Mouse (Mus musculus): ENCODE data around the gene Sema7a. TPM values are rescaled to one million over a fixed set of nuclear protein-coding genes. Genes with fewer than 3 reads are reported as not detected.

The Sema7a gene
- total and polyA plus RNA-seq, 3 experiments: 0.03 TPM; not detected in 2

DNA sequence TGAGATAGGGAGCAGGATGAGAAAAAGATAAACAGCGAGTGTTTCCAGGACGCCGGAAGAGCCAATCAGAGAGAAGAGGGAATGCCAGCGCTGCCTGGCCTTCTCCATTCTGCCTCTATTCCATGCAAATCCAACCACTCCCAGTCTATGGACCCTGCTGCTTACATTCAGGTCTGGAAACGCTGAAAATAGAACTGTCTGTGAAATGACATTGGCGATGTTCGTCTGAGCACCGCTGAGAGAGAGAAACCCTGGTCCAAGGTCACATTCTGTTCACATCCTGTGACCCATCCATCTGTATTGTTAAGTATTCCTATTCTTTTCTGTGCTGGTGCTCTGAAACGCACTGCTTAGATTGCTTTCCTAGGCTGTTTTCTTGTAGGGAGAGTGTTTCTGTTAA, 38.7 kb upstream of the Sema7a start:
- Histone ChIP-seq H3K27me3 (ENCODE audit: control insufficient read depth in 1 of 2, insufficient read depth in 2 of 2, low read length in 2 of 2) (peaks cover 2 to 21% of the 10 kb centered on the region in 2 experiments; a peak in 3 of 4 replicates), H3K79me2 (ENCODE audit: control insufficient read depth, insufficient read depth, low read length, poor library complexity) (no peaks in the 10 kb centered on the region), H3K27ac (ENCODE audit: control insufficient read depth, low read depth, low read length) (no peak overlapping the region), H3K36me3 (ENCODE audit: control insufficient read depth in 1 of 2, insufficient read depth in 2 of 2, low read length in 2 of 2) (no peaks in the 10 kb centered on the region), H3K4me3 (ENCODE audit: control insufficient read depth in 1 of 2, insufficient read depth in 1 of 2, low read depth in 2 of 2, low read length in 2 of 2) (no peak overlapping the region), H3K9me3 (replicated peaks; ENCODE audit: insufficient read depth, low read length) (no peaks in the 10 kb centered on the region), H3K9ac (ENCODE audit: control insufficient read depth, low read depth, low read length, poor library complexity, severe bottlenecking) (no peak overlapping the region), H3K4me1 (ENCODE audit: control insufficient read depth in 1 of 2, insufficient read depth in 2 of 2, low read length in 2 of 2) (peaks cover 0 to 1% of the 10 kb centered on the region in 2 experiments; a peak in 1 of 4 replicates)
- TF ChIP-seq ELF1 (IDR thresholded peaks at IDR 0.05; ENCODE audit: low read depth, low read length) (no peak), HCFC1 (IDR thresholded peaks at IDR 0.05; ENCODE audit: low read depth, low read length) (no peak), GABPA (IDR thresholded peaks at IDR 0.05; ENCODE audit: low read depth, low read length) (no peak), TCF12 (IDR thresholded peaks at IDR 0.05; ENCODE audit: low read depth, low read length) (no peak), BHLHE40 (IDR thresholded peaks at IDR 0.05; ENCODE audit: borderline replicate concordance, low read depth, low read length) (no peak), POLR2AphosphoS2 (IDR thresholded peaks at IDR 0.05; ENCODE audit: low read length) (no peak), E2F4 (IDR thresholded peaks at IDR 0.05; ENCODE audit: borderline replicate concordance, low read depth, low read length) (no peak), RCOR1 (IDR thresholded peaks at IDR 0.05; ENCODE audit: low read depth, low read length) (no peak), MYC (IDR thresholded peaks at IDR 0.05; ENCODE audit: low read depth, low read length) (no peak), MEF2A (IDR thresholded peaks at IDR 0.05; ENCODE audit: extremely low read depth, insufficient replicate concordance, low read depth, low read length, poor library complexity, severe bottlenecking) (no peak), KAT2A (conservative IDR thresholded peaks at IDR 0.05; ENCODE audit: low read depth, low read length) (no peak), MYB (IDR thresholded peaks at IDR 0.05; ENCODE audit: low read depth, low read length) (no peak), USF2 (IDR thresholded peaks at IDR 0.05; ENCODE audit: borderline replicate concordance in 1 of 2, insufficient read depth in 1 of 2, low read depth in 1 of 2, low read length in 2 of 2) (no peak), EP300 (IDR thresholded peaks at IDR 0.05; ENCODE audit: low read depth in 1 of 2, low read length in 2 of 2) (no peak), ZC3H11A (IDR thresholded peaks at IDR 0.05; ENCODE audit: low read depth, low read length) (no peak), POLR2AphosphoS5 (IDR thresholded peaks at IDR 0.05; ENCODE audit: borderline replicate concordance, low read depth, low read length) (no peak), TBP (IDR thresholded peaks at IDR 0.05; ENCODE audit: low read depth, low read length) (no peak)
- DNase-seq (ENCODE audit: low read depth, low spot score): no peak

DNA sequence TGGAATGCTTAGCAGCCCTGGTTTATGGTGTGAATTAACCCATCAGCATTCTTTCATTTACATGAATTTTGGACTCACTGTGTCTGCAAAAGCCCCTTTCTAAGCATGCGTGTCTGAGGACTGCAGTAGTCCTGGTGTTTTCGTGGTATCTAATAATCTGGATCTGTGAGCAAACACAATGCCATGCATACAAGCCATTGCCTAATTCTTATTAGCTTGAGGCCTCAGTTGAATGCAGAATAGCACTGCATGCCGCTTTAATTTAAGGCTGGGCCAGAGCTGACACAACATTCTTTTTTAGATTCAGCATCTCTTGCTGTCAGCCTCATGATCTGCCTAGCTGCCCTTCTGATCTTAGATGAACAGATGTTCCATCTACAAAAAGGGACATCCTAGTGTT, 38.3 kb upstream of the Sema7a start:
- Histone ChIP-seq H3K9ac (ENCODE audit: control insufficient read depth, low read depth, low read length, poor library complexity, severe bottlenecking) (no peak overlapping the region), H3K4me1 (ENCODE audit: control insufficient read depth in 1 of 2, insufficient read depth in 2 of 2, low read length in 2 of 2) (peaks cover 0 to 1% of the 10 kb centered on the region in 2 experiments; a peak in 1 of 4 replicates), H3K79me2 (ENCODE audit: control insufficient read depth, insufficient read depth, low read length, poor library complexity) (no peaks in the 10 kb centered on the region), H3K27ac (ENCODE audit: control insufficient read depth, low read depth, low read length) (no peak overlapping the region), H3K36me3 (ENCODE audit: control insufficient read depth in 1 of 2, insufficient read depth in 2 of 2, low read length in 2 of 2) (no peaks in the 10 kb centered on the region), H3K9me3 (replicated peaks; ENCODE audit: insufficient read depth, low read length) (no peaks in the 10 kb centered on the region), H3K4me3 (ENCODE audit: control insufficient read depth in 1 of 2, insufficient read depth in 1 of 2, low read depth in 2 of 2, low read length in 2 of 2) (no peak overlapping the region), H3K27me3 (ENCODE audit: control insufficient read depth in 1 of 2, insufficient read depth in 2 of 2, low read length in 2 of 2) (peaks cover 2 to 21% of the 10 kb centered on the region in 2 experiments; a peak in 3 of 4 replicates)
- DNase-seq (ENCODE audit: low read depth, low spot score): no peak
- TF ChIP-seq ETS1 (IDR thresholded peaks at IDR 0.05; ENCODE audit: low read depth, low read length) (no peak), SIN3A (IDR thresholded peaks at IDR 0.05; ENCODE audit: low read length) (no peak), CHD1 (IDR thresholded peaks at IDR 0.05; ENCODE audit: low read depth, low read length) (no peak), NELFE (IDR thresholded peaks at IDR 0.05; ENCODE audit: low read depth, low read length) (no peak), ZMIZ1 (IDR thresholded peaks at IDR 0.05; ENCODE audit: low read depth, low read length) (no peak)

Data from MEL (cell line).